Mouse (Mus musculus) limb, embryonic 15.5 days (tissue): ENCODE data around the gene Rmnd5b. TPM values are rescaled to one million over a fixed set of nuclear protein-coding genes. Genes with fewer than 3 reads are reported as not detected.

Source experiments
- ATAC-seq: fragments of 200-750 bp; cut with Nextera tagmentation; 2 replicates; pipeline ENCODE4 v1.8.0; 2017; ENCODE audit warnings: low read depth, moderate TSS enrichment; ENCODE audit not compliant: insufficient number of reproducible peaks, low FRiP score, low TSS enrichment
- H3K27ac ChIP-seq: fragments of 300-500 bp; sonication (generic); 2 replicates; pipeline ENCODE4 v1.5.1; 2015; ENCODE audit warnings: moderate library complexity, mild to moderate bottlenecking, inconsistent platforms
- H3K27me3 ChIP-seq: fragments of 300-500 bp; sonication (generic); 2 replicates; pipeline ENCODE4 v1.6.1; 2015; ENCODE audit warnings: inconsistent platforms
- H3K36me3 ChIP-seq: fragments of 300-500 bp; sonication (generic); 2 replicates; pipeline ENCODE4 v1.6.1; 2015; ENCODE audit warnings: inconsistent platforms
- H3K4me1 ChIP-seq: fragments of 300-500 bp; sonication (generic); 2 replicates; pipeline ENCODE4 v1.6.1; 2015; ENCODE audit warnings: inconsistent platforms
- H3K4me2 ChIP-seq: fragments of 300-500 bp; sonication (generic); 2 replicates; pipeline ENCODE4 v1.6.1; 2015; ENCODE audit warnings: mild to moderate bottlenecking, inconsistent platforms
- H3K4me3 ChIP-seq: fragments of 300-500 bp; sonication (generic); 2 replicates; pipeline ENCODE4 v1.5.1; 2015; ENCODE audit warnings: mild to moderate bottlenecking, inconsistent platforms
- H3K9ac ChIP-seq: fragments of 300-500 bp; sonication (generic); 2 replicates; pipeline ENCODE4 v1.6.1; 2015; ENCODE audit warnings: inconsistent platforms
- H3K9me3 ChIP-seq: fragments of 300-500 bp; sonication (generic); 2 replicates; pipeline ENCODE4 v1.6.1; 2016; ENCODE audit warnings: inconsistent platforms
- WGBS: fragments of 180-500 bp; shearing (Covaris S2); methylation state at CpG from one replicate; pipeline ENCODE4 v1.1.7; 2015; 5-methylcytosine and 5-hydroxymethylcytosine counted together
- polyA plus RNA-seq: library from polyadenylated mRNA; unstranded; fragments of >200 nt; fragmentation: Nextera tagmentation; extraction: Ambion mirVana; gene quantifications from 2 replicates; pipeline ENCODE4 v1.2.1, GENCODE M21; 2015

Rmnd5b gene
- polyA plus RNA-seq, 1 experiment from 2014 or later = 53.2 TPM

DNA sequence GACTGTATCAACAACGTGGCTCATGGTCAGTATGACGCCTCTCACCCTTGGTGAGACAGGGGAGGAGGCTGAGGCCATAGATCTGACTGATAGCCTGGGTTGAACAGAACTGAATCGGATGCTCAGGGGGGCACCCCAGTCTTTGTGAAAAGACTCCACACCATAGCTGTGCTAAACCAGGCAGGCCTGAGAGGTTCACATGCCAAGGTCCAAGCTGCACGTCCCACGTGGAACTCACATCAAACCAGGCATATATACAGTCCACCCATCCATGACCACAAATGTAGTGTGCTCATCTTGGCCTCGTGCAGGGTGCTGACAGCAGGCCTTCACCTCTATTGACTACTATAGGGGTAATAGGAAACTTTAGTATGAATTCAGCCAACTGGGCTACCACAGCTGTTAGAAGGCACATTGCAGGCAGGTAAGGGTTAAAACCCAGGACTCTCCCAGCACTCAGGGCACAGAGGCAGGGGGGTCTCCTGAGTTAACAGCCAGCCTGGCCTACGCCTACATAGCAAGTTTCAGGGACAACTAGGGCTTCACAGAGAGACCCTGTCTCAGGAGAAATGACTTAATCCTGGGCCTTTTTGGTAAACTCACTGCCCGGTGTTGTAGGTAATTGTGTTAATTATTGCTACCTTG lies 50.0 kb downstream of the Rmnd5b start:
- Histone ChIP-seq H3K27ac (peak overlapping the region; percentile 92), H3K9ac (no peak overlapping the region; the same call in 1 of the 2 replicates), H3K4me1 (peaks cover 25% of the 10 kb centered on the region), H3K4me3 (peak overlapping the region; percentile 71), H3K36me3 (peaks cover 48% of the 10 kb centered on the region), H3K27me3 (no peaks in the 10 kb centered on the region), H3K9me3 (no peaks in the 10 kb centered on the region), H3K4me2 (peak overlapping the region; percentile 59)
- 60% methylated on average over 8 of the region's 8 CpGs for whole genome bisulfite sequencing
- ATAC-seq = no peak

DNA sequence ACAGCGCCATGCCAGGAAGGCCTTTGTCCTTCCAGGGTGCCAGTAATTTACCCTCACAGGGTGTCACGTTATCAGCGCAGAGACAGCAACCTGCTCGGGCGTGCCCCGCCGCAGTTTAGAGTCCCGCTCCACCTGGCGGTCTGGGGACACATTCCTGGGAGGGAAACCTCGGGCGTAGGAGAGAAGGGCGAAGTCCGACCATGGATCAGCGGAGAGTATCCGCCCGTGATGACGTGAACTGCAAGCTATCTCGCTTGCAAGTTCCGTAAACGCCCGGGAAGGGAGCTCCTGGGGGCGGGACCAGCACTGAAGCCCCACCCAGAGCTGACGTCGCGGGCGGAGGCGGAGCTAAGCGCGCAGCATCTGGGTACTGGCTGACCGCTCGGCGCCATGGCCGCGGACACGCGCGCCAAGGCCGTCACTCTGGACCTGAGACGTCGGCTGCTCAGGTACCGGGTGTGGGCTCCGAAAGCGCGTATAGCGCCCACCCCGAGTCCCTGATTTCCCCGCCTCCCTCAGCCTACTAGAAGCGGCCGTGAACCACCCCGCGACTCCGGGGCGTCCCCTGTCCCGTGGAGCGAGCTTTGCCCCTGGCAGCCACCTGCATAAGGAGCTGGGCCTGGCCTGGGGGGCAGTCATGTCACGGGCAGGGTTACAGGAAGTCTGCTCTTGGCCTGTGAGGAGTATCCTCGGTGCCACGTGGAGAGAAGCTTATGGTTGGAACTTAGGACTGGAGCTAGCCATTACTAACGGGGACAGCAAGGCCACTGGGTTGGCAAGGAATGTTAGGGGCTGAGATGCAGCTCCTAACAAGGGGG lies 51.1 kb downstream of the Rmnd5b start, which contains the start of gene Phykpl:
Gene Phykpl (plus strand): TSS at position 327 of the 818 bp plus-strand sequence.
- Histone ChIP-seq H3K4me1 (peaks cover 25% of the 10 kb centered on the region), H3K9ac (peak within 1 kb of the TSS; percentile 79), H3K27me3 (no peaks in the 10 kb centered on the region), H3K4me3 (peak within 1 kb of the TSS; percentile 71), H3K36me3 (peaks cover 37% of the 10 kb centered on the region), H3K9me3 (no peaks in the 10 kb centered on the region), H3K4me2 (peak within 1 kb of the TSS; percentile 59), H3K27ac (peak within 1 kb of the TSS; percentile 92)
- under 1% methylated on average over 58 of the region's 59 CpGs for WGBS
- ATAC-seq = peak; percentile 91

DNA sequence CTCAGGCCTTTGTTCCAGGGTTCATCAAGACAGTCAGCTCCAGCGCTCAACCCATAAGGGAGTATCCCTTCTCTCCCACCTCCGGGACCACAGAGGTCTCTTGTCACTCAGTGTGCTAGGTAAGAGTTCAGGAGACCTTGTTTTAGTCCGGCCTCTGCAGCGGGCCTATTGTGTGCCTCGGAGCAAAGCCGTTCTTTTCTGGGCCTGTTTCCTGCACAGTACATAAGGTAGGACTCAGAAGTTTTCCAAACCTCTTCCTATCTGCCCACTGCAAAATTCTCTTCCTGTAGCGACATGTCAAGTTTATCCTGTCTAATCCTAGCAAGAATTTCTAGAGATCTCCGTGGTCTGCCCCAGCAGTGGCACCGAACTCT lies 51.7 kb downstream of the Rmnd5b start:
- Histone ChIP-seq H3K27me3 (no peaks in the 10 kb centered on the region), H3K4me3 (peak overlapping the region; percentile 71), H3K9ac (peak overlapping the region; percentile 79), H3K4me1 (peaks cover 25% of the 10 kb centered on the region), H3K27ac (peak overlapping the region; percentile 92), H3K4me2 (peak overlapping the region; percentile 59), H3K9me3 (no peaks in the 10 kb centered on the region), H3K36me3 (peaks cover 31% of the 10 kb centered on the region)
- peak; percentile 27 for ATAC-seq
- 16% methylated on average over 9 of the region's 9 CpGs for WGBS

DNA sequence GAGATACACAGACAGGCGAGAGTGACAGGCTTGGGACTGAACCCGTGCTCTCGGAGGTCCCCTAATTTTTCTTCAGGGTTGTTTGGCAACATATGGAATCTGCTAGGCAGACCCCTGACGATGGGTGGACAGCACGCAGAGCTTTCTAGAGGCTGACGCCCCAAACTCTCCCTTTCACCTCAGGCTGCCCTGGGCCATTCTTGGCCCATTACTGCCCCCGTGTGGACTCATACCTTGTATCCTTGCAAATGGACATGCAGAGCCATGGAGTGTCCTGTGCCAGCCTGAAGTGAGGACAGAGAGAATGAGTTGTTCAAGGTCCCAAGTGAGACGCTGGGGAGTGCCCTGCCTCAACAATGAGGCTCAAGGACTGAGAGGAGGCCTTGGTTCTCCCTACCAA lies 53.0 kb downstream of the Rmnd5b start:
- 23% methylated on average over 8 of the region's 8 CpGs for WGBS
- H3K27ac ChIP-seq = no peak overlapping the region
- H3K4me1 ChIP-seq = peaks cover 25% of the 10 kb centered on the region
- no peaks in the 10 kb centered on the region for H3K27me3 ChIP-seq
- no peaks in the 10 kb centered on the region for H3K9me3 ChIP-seq
- ATAC-seq = no peak
- H3K4me2 ChIP-seq = no peak overlapping the region
- H3K36me3 ChIP-seq = peaks cover 18% of the 10 kb centered on the region
- no peak overlapping the region for H3K4me3 ChIP-seq
- H3K9ac ChIP-seq = no peak overlapping the region

DNA sequence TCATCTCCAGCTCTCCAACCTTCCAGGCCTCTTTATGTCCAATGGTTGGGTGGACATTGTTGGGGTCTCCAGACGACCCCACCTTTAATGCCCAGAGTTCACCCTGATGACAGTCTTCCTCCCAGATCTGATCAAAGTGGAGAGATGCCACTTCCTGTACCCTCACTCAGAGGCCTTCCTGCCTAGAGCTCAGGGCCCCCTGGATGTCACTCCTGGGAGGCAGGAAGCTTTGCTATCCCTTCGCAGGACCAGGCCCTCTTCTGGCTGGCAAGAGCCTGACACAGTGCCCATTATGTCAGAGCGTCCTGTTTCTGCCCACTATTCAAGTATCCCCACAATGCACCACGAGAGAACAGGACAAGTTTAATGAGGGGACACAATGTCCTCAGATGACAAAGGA lies 56.7 kb downstream of the Rmnd5b start:
- no peak overlapping the region for H3K27ac ChIP-seq
- no peaks in the 10 kb centered on the region for H3K36me3 ChIP-seq
- ATAC-seq = no peak
- 68% methylated on average over 4 of the region's 4 CpGs for WGBS
- no peak overlapping the region for H3K4me3 ChIP-seq
- H3K27me3 ChIP-seq = no peaks in the 10 kb centered on the region
- H3K4me1 ChIP-seq = peaks cover 6% of the 10 kb centered on the region
- no peaks in the 10 kb centered on the region for H3K9me3 ChIP-seq
- no peak overlapping the region for H3K4me2 ChIP-seq
- H3K9ac ChIP-seq = no peak overlapping the region

DNA sequence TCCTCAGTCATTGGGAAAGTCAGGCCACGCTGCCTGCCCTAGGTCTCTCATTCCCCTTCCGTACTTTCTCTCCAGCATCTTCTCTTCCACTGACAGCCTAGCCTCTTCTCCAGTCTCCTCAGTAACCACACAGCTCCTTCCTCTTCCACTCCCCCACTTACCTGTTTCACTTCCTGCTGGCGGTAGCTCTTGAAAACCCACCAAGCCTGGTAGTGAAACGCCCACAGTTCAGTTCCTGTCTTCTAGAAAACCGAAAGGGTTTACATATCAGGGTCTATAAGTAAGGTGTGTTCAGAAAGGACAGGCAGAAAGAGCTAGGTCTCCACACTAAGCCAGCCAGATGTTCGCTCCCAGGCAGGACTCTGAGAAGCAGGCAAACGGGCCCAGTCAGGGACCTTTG lies 58.1 kb downstream of the Rmnd5b start:
- Histone ChIP-seq H3K9ac (no peak overlapping the region), H3K9me3 (no peaks in the 10 kb centered on the region), H3K36me3 (no peaks in the 10 kb centered on the region), H3K4me3 (no peak overlapping the region), H3K27ac (no peak overlapping the region), H3K4me1 (no peaks in the 10 kb centered on the region), H3K27me3 (no peaks in the 10 kb centered on the region), H3K4me2 (no peak overlapping the region)
- 70% methylated on average over 7 of the region's 7 CpGs for WGBS
- no peak for ATAC-seq

DNA sequence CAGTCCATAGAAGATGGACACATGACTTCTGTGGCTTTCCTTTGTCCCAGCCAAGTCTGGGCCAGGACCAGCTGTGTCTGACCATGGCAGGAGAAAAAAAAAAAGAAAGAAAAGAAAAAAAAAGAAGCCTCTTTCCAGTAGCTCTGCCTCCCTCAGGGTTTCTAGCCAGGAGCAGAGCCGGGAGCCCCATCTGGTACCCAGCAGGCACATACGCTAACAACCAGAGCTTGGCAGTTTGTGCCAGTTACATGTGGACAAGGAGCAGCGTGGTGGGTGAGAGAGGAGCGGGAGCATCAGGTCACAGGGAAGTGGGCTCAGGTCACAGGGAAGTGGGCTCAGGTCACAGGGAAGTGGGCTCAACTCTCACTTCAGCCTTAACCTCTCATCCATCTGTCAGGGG lies 59.2 kb downstream of the Rmnd5b start:
- H3K4me1 ChIP-seq = no peaks in the 10 kb centered on the region
- H3K4me2 ChIP-seq = no peak overlapping the region
- no peak overlapping the region for H3K27ac ChIP-seq
- no peak overlapping the region for H3K9ac ChIP-seq
- H3K4me3 ChIP-seq = no peak overlapping the region
- 78% methylated on average over 4 of the region's 4 CpGs for WGBS
- no peaks in the 10 kb centered on the region for H3K27me3 ChIP-seq
- H3K36me3 ChIP-seq = no peaks in the 10 kb centered on the region
- no peak for ATAC-seq
- no peaks in the 10 kb centered on the region for H3K9me3 ChIP-seq

Other genes starting within 250 kb of the Rmnd5b start
- 17.2 and 19.6 TPM in 2 replicates for gene Phykpl, start 51.1 kb downstream of the Rmnd5b start, polyA plus RNA-seq
- 267 and 339 TPM in 2 replicates for gene Hnrnpab, start 29.0 kb downstream of the Rmnd5b start, polyA plus RNA-seq
- gene Nhp2, start 16.2 kb downstream of the Rmnd5b start, polyA plus RNA-seq = 147 and 149 TPM in 2 replicates
- 35.7 and 44.4 TPM in 2 replicates for gene N4bp3, start 14.9 kb upstream of the Rmnd5b start, polyA plus RNA-seq
- 4.2 and 4.9 TPM in 2 replicates for gene D930048N14Rik, start 15.1 kb upstream of the Rmnd5b start, polyA plus RNA-seq
- gene 0610009B22Rik, start 53.0 kb upstream of the Rmnd5b start, polyA plus RNA-seq = 74.2 and 83.3 TPM in 2 replicates
- gene Sec24a, start 127.7 kb upstream of the Rmnd5b start, polyA plus RNA-seq = 17.0 and 17.4 TPM in 2 replicates
- gene Sar1b, start 127.8 kb upstream of the Rmnd5b start, polyA plus RNA-seq = 121 and 124 TPM in 2 replicates
- gene Jade2, start 221.8 kb upstream of the Rmnd5b start, polyA plus RNA-seq = 1.8 and 1.9 TPM in 2 replicates